Mouse (Mus musculus) lung, postnatal 14 days (tissue): ENCODE measurements around the gene Sap30.
A peak's percentile ranks its signal among the peaks of the same experiment; 100 is the strongest.
"Not testable (repeated sequence)": the region's sequence is repeated elsewhere in the genome, so short reads cannot be mapped to it uniquely, and the experiment has no call there.

Source experiments
- DNase-seq: peaks from one replicate; pipeline ENCODE4 v3.0.0; 2021

Sap30 gene

DNA sequence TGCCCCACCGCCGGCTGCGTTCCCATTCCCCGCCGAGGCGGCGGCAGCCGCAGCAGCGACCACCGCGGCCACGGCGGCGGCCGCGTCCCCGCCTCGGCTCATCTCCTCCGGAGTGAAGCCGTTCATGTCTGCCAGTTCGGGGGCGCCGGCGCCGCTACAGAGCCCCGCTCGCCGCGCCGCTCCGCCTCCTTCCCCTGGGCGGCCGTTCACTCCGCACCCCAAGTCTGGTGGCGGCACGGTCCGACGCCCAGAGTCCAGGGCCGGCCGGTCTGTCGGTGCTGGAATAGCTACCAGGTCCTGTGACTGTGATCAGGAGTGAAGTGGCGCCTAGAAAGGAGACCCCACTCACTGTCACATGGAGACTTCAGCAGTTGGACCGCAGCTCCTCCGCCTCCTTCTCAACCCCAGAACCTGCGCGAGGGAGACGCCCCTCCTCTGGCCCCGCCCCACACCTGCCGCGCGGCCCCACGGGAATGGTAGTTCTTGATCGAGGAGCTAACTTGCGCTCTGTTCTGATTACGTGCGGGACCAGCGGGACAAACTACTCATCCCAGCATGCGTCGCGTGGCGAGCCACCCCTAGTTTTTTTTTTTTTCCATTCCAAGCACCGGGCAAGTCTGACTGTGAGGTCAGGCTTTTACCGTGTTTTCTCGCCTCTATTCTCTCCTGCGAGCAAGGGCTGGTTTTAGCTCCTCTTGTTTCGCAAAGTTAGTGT, at the start of gene Sap30:
TSS of gene Sap30 (minus strand) at position 420 of the 715 bp plus-strand sequence.
- DNase-seq: peak; percentile 97

DNA sequence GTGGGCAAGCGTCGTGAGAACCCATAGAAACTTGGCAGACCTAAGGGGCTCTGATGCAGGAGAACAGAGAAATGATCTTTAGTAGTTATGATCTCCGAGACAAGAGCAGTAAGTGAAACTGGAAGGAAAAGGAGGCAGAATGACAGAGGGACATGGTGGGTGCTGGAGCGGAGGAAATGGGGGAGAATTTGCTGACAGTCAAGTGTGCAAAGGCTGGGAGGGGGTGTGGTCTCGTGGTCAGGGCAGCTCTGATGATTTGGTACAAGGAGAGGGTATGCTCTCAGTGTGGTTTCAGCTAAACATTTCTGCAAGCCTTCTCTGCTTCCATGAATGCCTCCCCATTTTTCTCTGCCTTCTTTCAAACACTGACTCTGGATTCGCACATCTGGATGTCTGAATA, 48.5 kb upstream of the Sap30 start:
- no peak for DNase-seq

DNA sequence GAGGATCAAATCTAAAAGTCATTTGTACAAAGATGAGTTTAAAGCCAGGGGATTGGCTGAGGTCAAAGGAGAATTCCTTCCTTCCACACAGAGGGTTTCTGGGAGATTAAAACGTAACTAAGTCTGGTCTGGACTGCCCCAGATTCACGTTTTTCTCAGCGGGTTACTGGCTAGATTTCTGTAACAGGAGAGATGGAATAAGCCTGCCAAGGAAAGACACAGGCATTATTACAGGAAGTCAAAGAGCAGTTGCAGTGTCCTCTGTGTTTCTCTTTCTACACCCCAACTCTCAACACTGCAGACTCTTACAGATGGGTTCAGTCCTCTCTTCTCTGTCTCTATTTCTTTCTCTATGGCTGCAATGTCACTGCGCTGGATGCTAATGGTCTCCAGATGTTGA, 46.8 kb upstream of the Sap30 start:
- no peak for DNase-seq

DNA sequence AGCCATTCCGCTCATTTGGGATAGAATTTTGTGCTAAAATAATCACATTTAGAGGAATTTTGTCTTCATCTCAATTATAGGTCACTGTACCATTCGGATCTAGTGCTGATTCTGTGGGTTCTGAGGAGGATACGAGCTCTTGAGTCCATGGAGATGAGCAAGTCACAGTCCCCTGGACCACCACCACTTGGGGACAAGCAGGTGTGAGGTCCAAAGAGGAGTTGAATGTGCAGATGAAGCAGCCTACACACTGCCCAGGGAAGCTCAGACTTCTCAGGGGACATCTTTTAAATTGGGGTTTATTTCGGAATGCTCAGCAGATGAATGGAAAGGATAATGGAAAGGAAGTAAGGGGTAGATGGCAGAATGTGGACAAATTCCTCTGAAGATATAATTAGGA, 45.4 kb upstream of the Sap30 start:
- DNase-seq: no peak

DNA sequence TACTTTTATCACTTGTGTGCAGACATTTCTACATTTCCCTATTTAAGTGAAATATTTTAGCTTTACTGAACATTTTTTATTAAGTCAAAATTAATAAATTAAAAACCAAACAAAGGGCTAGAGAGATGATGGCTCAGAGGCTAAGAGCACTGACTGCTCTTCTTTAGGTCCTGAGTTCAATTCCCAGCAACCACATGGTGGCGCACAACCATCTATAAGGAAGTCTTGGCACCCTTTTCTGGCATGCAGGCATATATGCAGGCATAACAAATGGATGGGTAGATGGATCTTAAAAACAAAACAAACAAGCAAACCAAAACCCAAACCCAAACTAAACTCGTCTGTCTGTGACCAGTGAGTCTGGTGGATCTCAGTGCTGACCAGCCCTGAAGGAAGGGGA, 44.6 kb upstream of the Sap30 start:
- no peak for DNase-seq

DNA sequence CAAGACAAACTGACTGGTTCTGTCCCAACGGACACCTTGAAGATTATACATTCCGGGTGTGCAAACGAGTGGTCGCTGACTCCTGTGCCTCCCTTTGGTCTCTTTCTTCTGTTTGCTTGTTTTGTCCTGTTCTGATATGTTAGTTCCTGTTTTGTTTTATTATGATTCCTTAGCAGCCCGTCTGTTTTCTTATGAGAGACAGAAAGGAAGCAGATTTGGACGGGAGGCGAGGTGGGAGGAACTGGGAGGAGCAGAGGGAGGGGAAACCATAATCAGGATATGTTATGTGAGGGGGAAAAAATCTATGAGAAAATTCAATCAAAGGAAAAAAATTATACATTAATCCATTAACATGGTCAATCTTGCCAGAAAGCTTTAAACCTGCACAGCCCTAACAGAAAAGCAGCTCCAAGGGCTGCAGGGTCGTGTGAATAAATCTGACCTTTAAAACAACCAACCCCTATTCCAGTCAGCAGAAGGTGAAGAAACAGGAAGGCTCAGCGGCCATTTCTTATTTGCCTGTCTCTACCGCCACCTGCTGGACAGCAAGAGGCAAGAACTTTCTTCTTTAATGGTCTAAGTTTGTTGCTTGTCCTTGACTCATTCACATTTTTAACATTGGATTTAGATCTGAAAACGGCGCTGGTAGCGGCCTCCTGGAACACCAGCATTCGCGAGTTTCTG, 43.1 kb upstream of the Sap30 start:
- peak; percentile 91 for DNase-seq

DNA sequence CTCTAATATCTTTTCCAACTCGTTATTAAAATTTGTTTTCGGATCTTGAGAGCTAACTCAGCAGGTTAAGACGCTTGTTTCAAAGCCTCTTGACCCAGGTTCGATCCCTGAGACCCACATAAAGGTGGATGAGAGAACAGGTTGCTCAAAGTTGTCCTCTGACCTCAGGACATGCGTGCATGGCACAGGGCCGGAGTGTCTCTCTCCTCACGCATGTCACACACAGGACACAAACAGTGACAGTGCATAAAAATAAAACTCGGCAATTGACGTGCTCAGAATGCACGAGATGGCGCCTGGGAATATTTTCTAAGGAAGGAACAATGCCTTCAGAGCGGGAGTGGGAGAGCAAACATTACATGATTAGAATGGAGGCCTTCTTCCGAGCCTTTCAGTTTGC, 42.6 kb upstream of the Sap30 start:
- DNase-seq: peak; percentile 7

DNA sequence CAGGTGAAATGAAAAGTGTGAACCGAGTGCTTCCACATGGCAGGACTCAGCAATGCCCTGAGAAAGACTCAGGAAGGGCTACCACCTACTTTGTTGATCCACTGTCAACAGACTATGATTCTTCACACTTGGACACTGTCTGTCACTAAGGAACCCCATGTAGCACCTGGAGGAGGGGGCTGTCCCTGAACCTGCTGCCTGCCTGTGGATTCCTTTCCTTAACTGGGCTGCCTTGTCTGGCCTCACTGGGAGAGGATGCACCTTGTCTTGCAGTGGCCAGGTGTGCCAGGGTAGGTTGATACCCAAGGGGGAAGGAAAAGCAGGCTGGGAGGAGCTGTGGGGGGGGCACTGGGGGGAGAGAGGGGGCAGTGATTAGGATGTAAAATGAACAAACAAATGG, 40.4 kb upstream of the Sap30 start:
- DNase-seq: no peak

DNA sequence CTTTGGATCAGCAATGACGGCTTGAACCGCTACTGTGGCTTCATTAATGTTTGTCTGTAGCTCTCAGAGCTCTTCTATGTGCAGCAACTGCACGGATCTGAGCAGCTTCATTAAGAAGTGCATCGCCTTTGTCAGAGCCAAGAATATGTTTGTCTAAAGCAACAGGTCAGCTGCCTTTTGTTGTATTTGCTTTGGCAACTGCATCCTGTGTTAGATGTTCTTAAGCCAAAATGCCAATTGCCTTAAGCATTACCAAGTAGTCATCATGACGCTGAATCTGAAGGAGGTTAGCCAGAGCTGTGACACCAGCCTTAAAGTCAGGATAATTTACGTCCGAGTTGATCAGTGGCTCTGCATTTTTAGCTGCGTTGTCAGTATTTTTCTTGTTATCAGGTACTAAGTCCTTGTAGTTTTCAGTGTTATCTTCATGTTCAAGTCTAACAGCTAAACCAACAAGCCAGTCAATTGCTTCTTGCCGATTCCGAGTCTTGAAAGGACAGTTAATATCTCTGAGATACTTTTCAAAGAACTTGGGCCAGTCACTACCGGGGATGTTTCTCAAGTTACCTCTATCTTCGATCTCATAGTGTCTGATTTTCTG, 32.6 kb upstream of the Sap30 start:
- no peak for DNase-seq

DNA sequence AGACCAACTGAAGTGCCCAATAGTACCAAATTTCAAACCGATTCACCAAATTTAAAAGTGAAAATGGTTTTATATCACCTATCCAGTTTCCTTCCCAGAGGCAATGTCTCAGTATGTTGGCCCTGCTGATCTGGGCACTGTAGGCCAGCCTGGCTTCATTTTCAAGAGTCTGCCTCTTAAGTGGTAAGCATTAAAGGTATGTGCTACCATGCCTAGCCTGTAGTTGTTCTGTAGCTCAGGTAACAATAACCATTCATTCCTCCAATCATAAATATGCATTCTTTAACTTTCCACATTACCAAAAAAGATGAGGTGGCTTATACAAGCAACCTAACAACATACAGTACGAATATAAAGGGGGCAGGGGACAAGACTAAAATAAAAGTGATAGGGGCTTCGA, 30.1 kb upstream of the Sap30 start:
- no peak for DNase-seq

DNA sequence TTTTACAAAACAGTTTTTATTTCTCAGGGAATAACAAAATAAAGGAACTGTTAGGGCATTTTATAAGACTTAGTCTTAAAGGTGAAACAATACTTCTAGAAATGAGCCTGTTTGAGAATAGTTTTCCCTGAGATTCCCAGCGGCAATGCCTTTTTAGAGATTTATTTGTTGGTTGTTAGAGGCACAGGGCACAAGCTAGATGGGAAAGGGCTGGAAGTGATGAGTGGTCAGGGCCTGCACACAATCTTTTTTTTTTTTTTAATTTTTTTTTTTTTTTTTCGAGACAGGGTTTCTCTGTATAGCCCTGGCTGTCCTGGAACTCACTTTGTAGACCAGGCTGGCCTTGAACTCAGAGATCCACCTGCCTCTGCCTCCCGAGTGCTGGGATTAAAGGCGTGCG, 29.0 kb upstream of the Sap30 start:
- not testable (repeated sequence) for DNase-seq

DNA sequence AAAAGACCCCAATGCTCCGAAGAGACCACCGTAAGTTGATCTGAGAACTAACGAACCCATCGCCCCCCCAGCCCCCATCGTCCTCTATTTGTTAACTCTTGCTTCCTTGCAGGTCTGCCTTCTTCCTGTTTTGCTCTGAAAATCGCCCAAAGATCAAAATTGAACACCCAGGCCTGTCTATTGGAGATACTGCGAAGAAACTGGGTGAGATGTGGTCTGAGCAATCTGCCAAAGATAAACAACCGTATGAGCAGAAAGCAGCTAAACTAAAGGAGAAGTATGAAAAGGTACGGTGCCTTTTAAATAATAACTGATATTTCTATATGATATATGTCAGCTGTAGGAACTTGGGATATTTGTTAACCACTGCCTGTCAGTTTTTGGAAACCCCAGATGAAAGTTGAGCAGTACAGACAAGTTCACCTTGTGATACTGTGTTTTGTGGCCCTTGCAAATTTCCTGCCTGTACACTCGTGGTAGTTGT, 25.6 kb upstream of the Sap30 start:
- not testable (repeated sequence) for DNase-seq

DNA sequence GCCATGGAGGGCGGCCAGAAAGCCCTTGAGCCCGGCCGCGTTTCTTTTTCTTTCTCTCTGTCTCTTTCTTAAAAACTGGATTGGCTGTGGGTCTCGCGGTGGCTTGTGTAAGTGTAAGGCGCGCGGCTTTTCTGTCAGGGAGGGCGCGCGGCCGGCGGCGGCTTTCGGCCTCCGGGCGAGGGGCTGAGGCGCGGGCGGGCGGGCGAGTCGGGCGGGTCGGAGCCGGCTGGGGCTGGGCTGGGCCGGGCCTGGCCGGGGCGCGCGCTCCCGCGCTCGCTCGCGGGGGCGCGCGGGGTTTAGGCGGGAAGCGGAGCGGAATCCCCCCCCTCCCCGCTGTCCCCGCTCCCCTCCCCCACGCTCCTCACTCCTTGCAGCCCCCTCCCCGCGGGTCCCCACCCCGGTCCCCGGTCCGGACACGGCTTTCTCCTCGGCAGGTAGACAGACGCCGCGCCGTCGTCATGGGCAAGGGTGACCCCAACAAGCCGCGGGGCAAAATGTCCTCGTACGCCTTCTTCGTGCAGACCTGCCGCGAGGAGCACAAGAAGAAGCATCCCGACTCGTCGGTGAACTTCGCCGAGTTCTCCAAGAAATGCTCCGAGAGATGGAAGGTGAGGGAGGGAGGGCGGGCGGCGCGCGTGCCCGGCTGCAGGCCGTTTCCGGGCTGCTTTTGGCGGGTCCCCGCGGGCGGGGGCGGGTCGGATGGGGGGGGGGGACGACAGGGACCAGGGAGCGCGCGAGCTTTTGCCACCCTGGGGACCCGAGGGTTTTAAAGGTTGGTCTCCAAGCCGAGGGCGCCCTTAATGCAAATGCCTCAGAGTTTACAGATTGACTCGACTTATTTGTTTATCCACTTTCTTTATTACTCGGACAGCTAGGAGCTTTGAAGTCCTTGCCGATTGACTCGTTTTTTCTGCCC, 24.7 kb upstream of the Sap30 start:
- no peak for DNase-seq

DNA sequence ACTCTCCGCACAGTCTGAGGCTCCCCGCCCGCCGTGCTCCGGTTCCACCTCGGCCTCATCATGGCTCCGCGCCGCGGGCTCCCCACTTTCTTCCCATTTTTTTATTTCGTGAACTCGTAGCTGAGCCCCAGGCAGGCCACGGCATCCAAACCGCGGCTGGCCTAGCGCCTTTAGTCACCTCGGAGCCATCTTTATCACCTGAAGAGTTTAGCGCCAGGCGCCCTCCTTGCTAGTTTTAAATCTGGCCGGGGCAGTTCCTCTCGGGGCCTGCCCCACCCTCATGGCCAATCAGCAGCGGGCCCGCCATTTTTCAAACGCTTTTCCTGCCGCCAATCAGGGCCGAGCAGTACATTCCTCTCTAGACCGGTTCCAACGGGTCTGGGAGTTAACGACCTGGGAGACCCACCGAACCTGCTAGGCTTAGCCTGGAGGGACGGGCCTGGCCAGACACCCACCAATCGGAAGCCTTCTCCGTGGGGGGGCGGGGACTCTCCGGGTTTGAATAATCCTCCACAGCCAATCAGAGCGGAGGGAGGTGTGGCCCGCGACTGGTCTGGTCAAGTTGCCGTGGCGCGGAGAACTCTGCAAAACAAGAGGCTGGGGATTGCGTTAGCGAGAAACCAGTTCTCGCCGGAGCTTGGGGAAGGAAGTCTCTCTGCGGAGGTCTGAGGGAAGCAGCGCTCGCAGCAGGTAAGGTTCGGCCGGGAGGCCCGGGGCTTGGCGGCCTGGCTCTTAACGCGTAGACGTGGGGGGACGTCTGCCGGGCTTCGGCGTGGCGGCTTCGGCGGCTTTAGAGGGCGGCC, 23.9 kb upstream of the Sap30 start, which contains the start of gene Hmgb2:
TSS of gene Hmgb2 (plus strand) at position 592 of the 803 bp plus-strand sequence.
- DNase-seq: peak; percentile 99

DNA sequence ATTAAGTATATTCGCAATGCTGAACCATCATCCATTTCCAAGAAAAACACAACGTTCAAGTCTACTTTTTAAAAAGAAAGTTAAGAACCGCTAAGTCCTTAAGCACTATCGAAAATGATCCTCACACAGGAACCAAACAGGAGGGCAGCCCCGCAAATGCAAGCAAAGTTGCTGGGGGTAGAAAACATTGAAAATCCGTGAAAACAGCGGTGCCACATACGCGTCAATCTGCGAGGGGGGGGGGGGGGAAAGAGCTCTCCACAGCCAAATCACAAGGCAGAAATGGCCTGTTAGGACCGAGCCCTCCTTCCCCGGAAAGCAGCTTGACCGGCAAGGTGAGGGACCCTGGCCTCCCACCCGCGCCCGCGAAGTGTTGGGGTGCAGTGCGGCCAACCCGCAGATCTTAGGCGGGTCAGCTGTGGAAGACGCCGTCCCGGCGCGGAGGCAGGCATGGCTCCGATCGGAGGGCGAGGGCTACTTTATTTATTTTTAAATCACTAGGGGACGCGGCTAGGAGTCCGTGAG, 23.2 kb upstream of the Sap30 start:
- DNase-seq: no peak

DNA sequence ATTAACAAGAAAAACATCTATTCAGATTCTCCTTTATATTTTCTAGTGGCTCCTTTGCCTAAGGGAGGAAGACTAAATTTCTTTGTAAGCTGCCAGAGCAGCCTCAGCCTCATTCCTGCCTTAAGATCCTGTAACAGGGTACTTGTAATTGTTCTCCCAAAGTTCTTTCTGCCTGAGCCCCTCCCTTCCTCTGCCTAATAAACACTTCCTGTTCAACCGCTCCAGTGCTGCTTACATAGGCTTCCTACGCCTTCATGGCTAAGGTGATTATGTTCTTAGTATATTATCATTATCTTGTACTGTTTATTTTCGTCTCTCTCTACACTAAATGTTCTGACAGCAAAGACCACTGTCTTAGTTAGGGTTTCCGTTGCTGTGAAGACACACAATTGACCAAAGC, 21.0 kb upstream of the Sap30 start:
- DNase-seq: no peak

DNA sequence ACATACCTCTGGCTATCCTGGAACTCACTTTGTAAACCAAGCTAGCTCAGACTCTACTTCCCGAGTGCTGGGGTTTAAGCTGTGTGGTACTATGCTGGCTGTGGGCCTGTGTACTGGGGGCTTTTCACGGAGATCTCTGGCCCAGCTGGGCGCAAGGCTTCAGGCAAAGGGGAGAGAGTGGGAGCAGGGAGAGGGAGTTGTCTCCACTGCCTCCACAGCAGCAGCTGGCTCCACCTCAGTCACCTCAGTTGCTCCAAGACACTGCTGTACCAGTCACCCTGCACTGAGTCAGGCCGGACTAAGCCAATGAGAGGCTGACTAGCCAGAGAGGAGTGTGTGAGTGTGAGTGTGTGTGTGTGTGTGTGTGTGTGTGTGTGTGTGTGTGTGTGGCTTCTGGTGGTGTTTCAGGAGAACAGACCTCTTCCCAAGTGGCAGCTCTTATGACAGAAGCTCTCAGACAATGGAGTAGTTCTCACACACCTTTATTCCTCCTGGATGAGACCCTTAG, 19.9 kb upstream of the Sap30 start:
- DNase-seq: no peak

DNA sequence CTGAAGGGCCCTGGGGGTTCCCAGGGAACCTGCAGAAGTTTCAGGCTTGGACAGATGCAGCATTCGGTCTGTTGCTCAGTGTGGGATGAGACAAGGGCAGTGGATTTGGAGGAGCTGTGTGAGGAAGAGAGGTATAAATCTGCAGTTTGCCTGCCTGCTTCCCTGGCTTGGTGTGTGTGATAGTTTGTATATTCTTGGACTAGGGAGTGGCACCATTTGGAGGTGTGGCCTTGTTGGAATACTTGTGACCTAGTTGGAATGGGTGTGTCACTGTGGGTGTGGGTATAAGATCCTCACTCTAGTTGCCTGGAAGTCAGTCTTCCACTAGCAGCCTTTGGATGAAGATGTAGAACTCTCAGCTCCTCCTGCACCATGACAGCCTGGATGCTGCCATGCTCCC, 17.8 kb upstream of the Sap30 start:
- DNase-seq: not testable (repeated sequence)

DNA sequence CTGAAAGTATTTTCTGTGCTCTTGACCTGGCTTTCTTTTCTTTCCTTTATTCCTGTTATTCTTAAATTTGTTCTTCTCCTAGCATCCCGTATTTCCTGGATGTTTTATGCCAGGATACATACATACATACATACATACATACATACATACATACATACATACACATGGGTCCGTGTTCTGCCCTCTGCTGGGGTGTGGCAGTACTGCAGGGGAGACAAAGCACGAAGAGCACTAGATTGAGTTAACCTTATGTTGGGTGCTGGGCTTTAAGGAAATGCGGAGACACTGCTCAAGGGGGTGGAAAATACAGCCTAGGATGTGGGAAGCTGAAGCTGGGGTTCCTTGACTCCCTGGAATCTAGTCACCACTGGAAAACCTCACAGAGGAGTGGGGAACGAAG, 16.0 kb upstream of the Sap30 start:
- peak; percentile 80 for DNase-seq

DNA sequence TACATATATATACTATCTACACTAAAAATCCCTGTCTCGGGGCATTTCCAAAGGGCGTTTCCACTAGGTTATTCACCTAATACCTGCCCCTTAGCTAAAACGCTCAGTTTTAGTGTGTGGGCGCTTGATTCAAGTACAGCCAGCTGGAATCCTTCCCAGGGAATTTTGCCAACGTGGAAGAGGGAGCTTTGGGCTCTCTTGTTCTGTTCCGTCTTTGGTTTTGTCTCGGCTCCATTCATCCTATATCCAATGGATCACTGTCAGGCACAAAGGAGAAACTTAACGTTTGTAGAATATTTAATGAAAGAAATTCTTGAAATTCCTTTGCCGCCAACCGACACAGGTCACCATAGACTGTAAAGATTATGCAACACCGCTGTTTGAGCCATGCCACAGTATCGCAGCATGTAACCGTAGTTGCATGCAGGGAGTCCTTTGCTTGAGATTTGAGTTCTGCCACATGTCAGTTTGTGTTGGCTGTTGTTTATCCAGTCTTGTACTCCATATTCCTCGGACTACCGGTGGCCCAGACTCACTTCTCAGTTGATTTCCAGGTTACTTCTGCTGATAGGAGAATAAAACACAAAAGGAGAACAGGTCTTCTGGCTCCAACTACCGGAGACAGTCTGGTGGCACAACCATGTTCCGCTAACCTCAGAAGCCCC, 11.3 kb upstream of the Sap30 start:
- DNase-seq: peak; percentile 63

DNA sequence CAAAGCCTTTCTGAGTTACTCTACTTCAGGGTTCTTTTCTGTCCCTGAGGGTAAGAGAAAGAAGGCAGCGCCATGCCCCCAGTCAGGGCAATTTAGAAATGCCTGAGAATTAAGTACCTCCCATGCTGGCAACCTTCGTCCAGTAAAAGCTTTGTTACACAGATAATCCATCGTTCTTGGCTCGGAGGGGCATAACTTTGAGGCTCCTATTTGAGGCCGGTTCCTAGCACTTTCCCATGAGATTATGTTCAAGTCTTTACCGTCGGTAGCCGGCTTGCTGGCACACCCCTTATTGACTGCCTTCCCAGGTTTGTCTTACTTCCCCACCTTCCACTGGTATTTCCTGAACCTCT, 10.8 kb upstream of the Sap30 start:
- no peak for DNase-seq
